Mouse (Mus musculus) stomach, postnatal 0 days (tissue): ENCODE measurements around the gene Ptpn11.

Source experiments
- CTCF ChIP-seq: IDR thresholded peaks from 2 replicates; pipeline ENCODE4 v1.5.1; 2016; ENCODE audit warnings: antibody characterized with exemption, low read depth, mild to moderate bottlenecking, moderate library complexity
- EP300 ChIP-seq: optimal IDR thresholded peaks from 2 replicates; pipeline ENCODE3; 2016; ENCODE audit warnings: antibody characterized with exemption

GRCm38 (mm10) chr5:121239846-121240245 lies 48.6 kb upstream of the Ptpn11 start:
- TF ChIP-seq EP300 (no peak), CTCF (no peak)
